Mouse (Mus musculus): Measurements from ENCODE around the gene Tm7sf3.
"Not testable (repeated sequence)": the region's sequence is repeated elsewhere in the genome, so short reads cannot be mapped to it uniquely, and the experiment has no call there.

Tm7sf3 gene

GRCm38 (mm10) chr6:146613907-146614306, 28.7 kb downstream of the Tm7sf3 start:
- DNase-seq (ENCODE audit: low spot score): no peak

- DNase-seq (ENCODE audit: low spot score): no peak
These were observed 29.9 kb downstream of the Tm7sf3 start for GRCm38 (mm10) chr6:146612736-146613135.

DNA sequence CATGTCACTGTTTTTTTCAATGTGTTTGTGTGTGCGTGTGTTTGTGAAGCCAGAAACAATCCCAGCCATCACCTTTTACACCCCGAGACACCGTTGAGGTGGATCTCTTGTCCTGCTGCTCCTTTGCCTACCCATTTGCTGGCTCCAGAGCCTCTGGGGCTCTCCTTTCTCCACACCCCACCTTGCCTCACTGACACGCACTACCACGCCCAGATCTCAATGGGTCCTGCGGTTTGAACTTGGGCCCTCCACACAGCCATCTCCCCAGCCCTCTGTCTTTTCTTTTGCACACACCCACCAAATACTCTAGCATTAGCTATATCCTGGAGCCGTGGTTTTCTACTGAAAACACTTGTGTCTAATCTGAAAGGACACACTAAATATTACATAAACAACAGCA, 30.7 kb downstream of the Tm7sf3 start:
- DNase-seq (ENCODE audit: low spot score): no peak

DNA sequence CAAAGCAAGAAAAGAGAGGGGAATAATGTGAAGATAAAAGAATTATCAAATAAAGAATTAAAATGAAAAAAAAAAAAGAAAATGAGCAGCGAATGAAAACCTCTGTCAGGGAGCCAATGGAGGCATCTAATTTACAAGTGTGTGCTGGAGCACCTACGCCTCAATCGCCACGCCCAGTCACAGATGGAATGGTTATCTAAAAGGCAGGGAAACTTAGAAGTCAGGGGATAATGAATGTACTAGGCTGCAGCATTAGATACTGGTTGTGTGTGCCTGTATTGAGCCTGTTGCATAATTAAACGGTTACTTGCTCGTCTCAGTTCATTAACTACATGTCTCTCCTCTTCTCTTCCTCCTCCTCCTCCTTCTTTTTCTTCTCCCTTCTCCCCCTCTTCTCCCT, 31.2 kb downstream of the Tm7sf3 start:
- no peak for DNase-seq (ENCODE audit: low spot score)

DNA sequence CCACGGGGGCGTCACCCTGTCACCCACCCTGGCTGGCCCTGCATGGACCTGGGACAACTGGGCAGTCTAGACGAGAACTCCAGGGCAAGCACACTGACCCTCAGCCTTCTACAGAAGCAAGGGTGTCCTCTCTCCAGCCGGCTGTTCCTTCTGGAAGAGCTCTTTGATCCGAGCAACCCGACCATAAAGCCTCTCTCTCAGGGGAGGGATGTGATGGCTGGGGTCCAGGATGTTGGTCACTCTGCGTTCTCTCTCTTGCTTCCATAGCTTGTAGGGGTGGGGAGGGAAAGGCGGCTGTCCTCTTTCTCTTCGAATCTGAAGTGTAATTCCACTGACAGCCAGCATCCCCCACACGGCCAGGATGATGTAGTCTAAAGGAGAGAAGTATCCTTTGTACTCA, 39.0 kb downstream of the Tm7sf3 start:
- DNase-seq (ENCODE audit: low spot score): peak; percentile 54

DNA sequence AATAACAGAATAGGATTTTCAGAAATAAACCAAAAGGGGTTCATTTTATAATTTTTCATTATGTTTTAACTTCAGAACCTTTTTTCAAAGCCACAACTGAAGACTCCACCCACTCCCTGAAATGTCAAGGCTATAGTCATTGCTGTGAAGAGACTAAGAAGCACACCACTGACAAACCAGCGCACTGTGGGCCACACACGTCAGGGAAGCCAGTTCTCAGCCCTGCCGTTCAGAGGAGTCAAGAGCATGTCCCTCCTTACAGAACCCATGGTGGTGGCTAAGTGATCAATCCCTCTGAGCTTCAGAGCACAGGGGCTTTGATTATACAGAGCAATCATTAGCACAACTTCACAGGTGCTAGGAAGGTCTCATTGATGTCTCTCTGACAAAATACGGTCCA, 40.0 kb downstream of the Tm7sf3 start:
- no peak for DNase-seq (ENCODE audit: low spot score)

DNA sequence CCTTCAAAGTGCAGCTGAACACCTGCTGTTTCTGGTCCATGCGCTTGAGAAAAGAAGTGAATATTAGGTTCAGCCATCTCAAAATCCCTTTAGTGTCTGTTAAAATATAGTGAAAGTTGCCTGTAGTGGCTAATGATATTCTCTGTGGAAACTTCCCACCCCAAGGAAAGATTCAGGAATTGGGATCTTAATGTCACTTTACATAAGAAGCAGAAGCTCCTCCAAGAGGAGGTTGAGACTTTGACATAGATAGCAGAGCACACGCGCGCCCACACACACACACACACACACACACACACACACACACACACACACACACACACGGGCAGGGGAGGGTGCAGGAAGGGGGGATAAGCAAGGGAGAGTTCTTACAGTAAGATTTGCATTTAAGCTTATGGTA, 57.5 kb downstream of the Tm7sf3 start:
- DNase-seq (ENCODE audit: low spot score): no peak

GRCm38 (mm10) chr6:146583366-146584046, 59.1 kb downstream of the Tm7sf3 start:
- no peak for DNase-seq (ENCODE audit: low spot score)

GRCm38 (mm10) chr6:146580381-146580926, 62.2 kb downstream of the Tm7sf3 start:
- DNase-seq (ENCODE audit: low spot score): no peak

DNA sequence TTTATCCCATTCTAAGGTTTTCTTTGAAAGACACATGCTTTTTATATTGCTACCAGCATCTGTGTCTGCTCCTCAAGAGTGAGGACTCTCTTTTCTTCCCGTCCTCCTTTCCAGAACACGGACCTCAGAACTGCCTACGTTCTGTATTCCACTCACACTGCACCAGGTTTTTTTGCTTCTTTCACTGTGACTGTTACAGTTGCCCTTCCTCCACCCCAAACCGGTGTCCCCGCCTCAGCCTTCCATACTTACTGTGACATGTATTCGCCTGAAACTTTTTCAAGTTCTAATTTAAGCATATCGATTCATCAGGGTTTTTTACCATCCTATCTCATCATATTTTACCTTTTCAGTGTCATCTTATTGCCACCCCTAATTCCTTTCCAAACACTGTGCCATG, 64.0 kb downstream of the Tm7sf3 start:
- peak; percentile 43 for DNase-seq (ENCODE audit: low spot score)

- peak; percentile 78 for DNase-seq (ENCODE audit: low spot score)
These were observed 64.5 kb downstream of the Tm7sf3 start for GRCm38 (mm10) chr6:146578111-146578531.

DNA sequence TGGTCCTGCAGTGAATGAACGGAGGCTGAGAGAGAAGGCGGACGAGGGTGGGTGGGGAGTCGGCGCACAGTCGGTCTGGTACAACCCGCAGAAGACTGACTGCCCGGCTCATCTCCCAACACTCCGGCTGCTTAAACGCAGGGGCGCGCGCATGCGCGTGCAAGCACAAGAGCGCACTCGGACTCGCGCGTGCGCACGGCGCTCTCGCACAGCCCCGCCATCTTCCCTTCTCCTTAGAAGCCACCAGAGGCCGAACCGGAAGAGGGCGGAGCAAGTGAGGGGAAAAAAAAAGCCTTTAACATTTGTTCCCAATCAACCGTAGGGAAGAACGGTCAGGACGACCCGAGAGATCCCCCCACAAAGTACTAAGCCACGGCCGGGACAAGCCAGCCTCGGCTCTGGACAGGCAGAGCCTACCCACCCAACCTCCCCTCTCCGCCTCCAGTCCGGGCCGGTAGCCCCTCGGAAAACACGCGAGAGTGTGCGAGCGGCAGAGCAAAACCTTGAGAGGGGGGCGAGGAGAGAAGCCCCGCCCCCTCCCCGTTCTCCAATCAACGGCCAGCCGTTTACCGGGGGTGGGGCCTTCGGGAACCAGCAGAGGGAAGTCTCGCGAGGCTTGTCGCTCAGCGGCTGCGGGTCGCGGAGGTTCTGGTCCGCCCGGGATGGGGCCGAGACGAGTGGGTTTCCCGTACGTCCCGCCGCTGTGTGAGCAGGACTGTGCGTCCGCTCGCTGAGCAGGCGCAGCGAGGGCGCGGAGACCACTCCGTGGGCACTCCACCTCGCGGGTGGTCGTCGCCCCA, 65.1 kb downstream of the Tm7sf3 start, which contains the start of gene Ints13:
TSS of gene Ints13 (minus strand) at position 526 of the 800 bp plus-strand sequence.
- peak; percentile 98 for DNase-seq (ENCODE audit: low spot score)

GRCm38 (mm10) chr6:146576903-146577302, 65.7 kb downstream of the Tm7sf3 start, which contains the start of gene Fgfr1op2:
Gene Fgfr1op2 (plus strand): TSS chr6:146577203.
- DNase-seq (ENCODE audit: low spot score): no peak

GRCm38 (mm10) chr6:146572073-146572472, 70.6 kb downstream of the Tm7sf3 start:
- no peak for DNase-seq (ENCODE audit: low spot score)

DNA sequence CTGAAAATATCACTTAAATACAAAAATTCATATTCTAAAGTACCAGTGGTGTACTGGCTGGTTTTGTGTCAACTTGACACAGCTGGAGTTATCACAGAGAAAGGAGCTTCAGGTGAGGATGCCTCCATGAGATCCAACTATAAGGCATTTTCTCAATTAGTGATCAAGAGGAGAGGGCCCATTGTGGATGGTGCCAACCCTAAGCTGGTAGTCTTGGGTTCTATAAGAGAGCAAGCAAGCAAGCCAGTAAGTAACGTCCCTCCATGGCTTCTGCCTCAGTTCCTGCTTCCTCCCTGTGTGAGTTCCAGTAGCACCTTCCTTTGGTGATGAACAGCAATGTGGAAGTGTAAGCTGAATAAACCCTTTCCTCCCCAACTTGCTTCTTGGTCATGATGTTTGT, 80.2 kb downstream of the Tm7sf3 start:
- not testable (repeated sequence) for DNase-seq (ENCODE audit: low spot score)

Measured in testis, postnatal 10 days (tissue).